Mouse (Mus musculus) cerebellum, adult 2 months (tissue): ENCODE measurements around the gene Rab40b. TPM values are rescaled to one million over a fixed set of nuclear protein-coding genes. Genes with fewer than 3 reads are reported as not detected.

Source experiments
- DNase-seq, 2 experiments: peaks; one replicate each; pipeline ENCODE4 v3.0.0; 2021
- H3K27ac ChIP-seq: fragments of 200-500 bp; 2 replicates; pipeline ENCODE4 v1.5.1; 2012; ENCODE audit warnings: low read length, control low read depth, inconsistent platforms; ENCODE audit not compliant: insufficient read depth
- H3K27me3 ChIP-seq: fragments of 200-500 bp; 2 replicates; pipeline ENCODE4 v1.6.1; 2012; ENCODE audit warnings: inconsistent platforms, mild to moderate bottlenecking, low read length, moderate library complexity; ENCODE audit not compliant: control insufficient read depth, insufficient read depth
- H3K4me1 ChIP-seq: fragments of 200-500 bp; 2 replicates; pipeline ENCODE4 v1.6.1; 2011; ENCODE audit warnings: low read length; ENCODE audit not compliant: control insufficient read depth, insufficient read depth
- H3K4me3 ChIP-seq: fragments of 200-500 bp; replicated peaks from 2 replicates; pipeline ENCODE3; 2011; ENCODE audit warnings: mild to moderate bottlenecking, low read depth, low read length, control low read depth; ENCODE audit not compliant: insufficient read depth
- CTCF ChIP-seq: fragments of 200-500 bp; IDR thresholded peaks from 2 replicates; pipeline ENCODE4 v1.5.1; 2011; ENCODE audit warnings: low read depth, mild to moderate bottlenecking, control low read depth, low read length, moderate library complexity, borderline replicate concordance; ENCODE audit not compliant: insufficient read depth
- POLR2A ChIP-seq: fragments of 200-500 bp; IDR thresholded peaks from 2 replicates; pipeline ENCODE4 v1.6.1; 2011; ENCODE audit warnings: low read length, control low read depth, borderline replicate concordance; ENCODE audit not compliant: insufficient read depth
- WGBS: fragments of 180-500 bp; shearing (Covaris S2); methylation state at CpG from one replicate; pipeline ENCODE4 v1.1.7; 2018; 5-methylcytosine and 5-hydroxymethylcytosine counted together
- polyA plus RNA-seq: library from polyadenylated mRNA; depleted of rRNA; stranded (reverse); fragments of >200 nt; gene quantifications from 2 replicates; pipeline ENCODE4 v1.2.3, GENCODE M21; 2012; rRNA removed

The Rab40b gene
- 3.3 and 3.8 TPM in 2 replicates for polyA plus RNA-seq

GRCm38 (mm10) chr11:121387750-121388553 lies at the start of gene Rab40b:
Gene Rab40b, minus strand, starts transcription at chr11:121388251.
- WGBS: under 1% methylated on average over 61 of the region's 61 CpGs
- DNase-seq: peak; percentile 77 to 89
- TF ChIP-seq CTCF (no peak), POLR2A (no peak)
- H3K27me3 ChIP-seq: no peaks in the 10 kb centered on the region
- peaks cover 6% of the 10 kb centered on the region; the same call in 1 of the 2 replicates for H3K4me1 ChIP-seq
- peak within 1 kb of the TSS; percentile 61 for H3K4me3 ChIP-seq
- H3K27ac ChIP-seq: no peak within 1 kb of the TSS

- no peak overlapping the region for H3K4me3 ChIP-seq
- no peak overlapping the region for H3K27ac ChIP-seq
- peaks cover 14% of the 10 kb centered on the region for H3K4me1 ChIP-seq
- no peak for DNase-seq
- TF ChIP-seq CTCF (no peak), POLR2A (no peak)
- no peaks in the 10 kb centered on the region for H3K27me3 ChIP-seq
- 77% methylated on average over 5 of the region's 5 CpGs for WGBS
These were observed 49.2 kb upstream of the Rab40b start for GRCm38 (mm10) chr11:121437236-121437635.

GRCm38 (mm10) chr11:121434156-121435155 lies 46.4 kb upstream of the Rab40b start, which contains the start of gene Fn3k:
Gene Fn3k, plus strand, starts transcription at chr11:121434913.
- H3K4me3 ChIP-seq: peak within 1 kb of the TSS; percentile 95
- TF ChIP-seq CTCF (no peak), POLR2A (peak; percentile 94)
- 3% methylated on average over 30 of the region's 30 CpGs for WGBS

GRCm38 (mm10) chr11:121433397-121433796 lies 45.3 kb upstream of the Rab40b start:
- Histone ChIP-seq H3K4me1 (peaks cover 10% of the 10 kb centered on the region), H3K27ac (0 out of 2 replicates have a peak overlapping the region, but pooled peaks have one; percentile 17), H3K27me3 (no peaks in the 10 kb centered on the region), H3K4me3 (no peak overlapping the region)
- no peak for DNase-seq
- 62% methylated on average over 4 of the region's 4 CpGs for WGBS
- no peak for TF ChIP-seq CTCF
- TF ChIP-seq POLR2A: no peak

More at GRCm38 (mm10) chr11:121434156-121435155, 46.4 kb upstream of the Rab40b start, which contains the start of gene Fn3k:
- peak; percentile 97 to 98 for DNase-seq
- peak within 1 kb of the TSS; percentile 83 for H3K27ac ChIP-seq
- no peaks in the 10 kb centered on the region for H3K27me3 ChIP-seq
- peaks cover 10% of the 10 kb centered on the region for H3K4me1 ChIP-seq

GRCm38 (mm10) chr11:121421553-121422173 lies 33.6 kb upstream of the Rab40b start:
- WGBS: under 1% methylated on average over 28 of the region's 28 CpGs
- DNase-seq: no peak
- H3K27ac ChIP-seq: peak overlapping the region; percentile 53; the same call in 1 of the 2 replicates
- peak overlapping the region; percentile 90 for H3K4me3 ChIP-seq
- H3K4me1 ChIP-seq: no peaks in the 10 kb centered on the region; the same call in 1 of the 2 replicates
- H3K27me3 ChIP-seq: no peaks in the 10 kb centered on the region
- TF ChIP-seq POLR2A: no peak
- no peak for TF ChIP-seq CTCF

GRCm38 (mm10) chr11:121420830-121421552 lies 32.9 kb upstream of the Rab40b start, which contains the start of gene Fn3krp:
Gene Fn3krp, plus strand, starts transcription at chr11:121421401.
- peak within 1 kb of the TSS; percentile 90 for H3K4me3 ChIP-seq
- H3K27me3 ChIP-seq: no peaks in the 10 kb centered on the region
- DNase-seq: peak; percentile 100
- 1% methylated on average over 28 of the region's 28 CpGs for WGBS
- peak within 1 kb of the TSS; percentile 53 for H3K27ac ChIP-seq
- no peaks in the 10 kb centered on the region; the same call in 1 of the 2 replicates for H3K4me1 ChIP-seq
- TF ChIP-seq POLR2A (peak; percentile 76), CTCF (no peak)
